Mouse (Mus musculus) layer of hippocampus, postnatal 36 days (tissue): ENCODE measurements at regions not wholly inside any gene's neighbourhood (a gene's known extent, or its start where the extent isn't known, plus 50 kb on each side); places are given as distances from the start of the nearest gene placed in this dataset.

Experiments
- DNase-seq, 2 experiments: peaks; one replicate each; pipeline ENCODE4 v3.0.0; 2022

DNA sequence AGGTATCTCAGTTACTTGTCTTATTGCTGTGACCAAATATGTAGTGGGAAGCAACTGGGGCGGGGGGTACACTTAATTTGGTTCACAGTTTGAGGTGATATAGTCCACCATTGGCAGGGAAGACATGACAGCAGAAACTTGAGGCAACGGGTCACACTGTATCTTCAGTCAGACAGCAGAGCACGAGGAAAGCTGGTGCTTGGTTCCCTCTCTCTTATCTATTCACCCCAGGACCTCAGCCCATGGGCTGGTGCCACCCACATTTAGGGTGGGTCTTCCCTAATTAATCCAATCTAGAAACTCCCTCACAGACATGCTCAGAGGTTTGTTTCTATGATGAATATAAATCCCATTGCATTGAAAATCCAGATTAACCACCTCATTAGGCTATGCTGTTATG is 56.5 kb downstream of the Otud1 start:
- no peak for DNase-seq

DNA sequence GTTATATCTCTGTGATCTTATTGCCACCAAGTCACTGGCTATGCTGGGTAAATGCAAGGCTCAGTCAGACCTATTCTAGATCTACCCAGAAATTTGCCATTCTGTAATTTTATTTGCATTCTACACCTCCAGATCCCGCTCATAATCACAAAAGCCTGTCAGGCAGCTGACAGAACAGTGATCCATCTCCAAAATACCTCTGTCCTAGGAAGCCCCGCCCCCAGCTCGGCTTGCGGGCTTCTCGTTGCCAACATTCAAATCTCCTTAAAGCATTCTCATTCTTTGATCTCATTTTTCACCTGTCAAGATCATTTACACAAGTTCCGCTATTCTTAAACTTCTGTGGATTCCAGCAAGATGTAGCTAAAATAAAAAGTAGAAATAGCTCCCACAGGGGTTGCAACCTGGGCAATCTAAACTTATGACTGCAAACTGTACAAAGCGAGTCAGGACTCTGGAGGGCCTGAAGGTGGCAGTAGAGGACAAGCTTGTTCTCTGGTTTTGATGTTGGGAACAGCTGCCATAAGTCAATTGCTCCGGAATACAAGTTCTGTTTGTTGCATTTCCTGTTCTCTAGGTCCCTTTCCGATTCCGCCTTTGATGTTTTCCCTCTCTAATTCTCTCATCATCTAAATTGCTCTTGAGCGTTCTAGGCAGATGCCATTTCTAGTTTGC is 58.1 kb downstream of the Otud1 start:
- DNase-seq: peak; percentile 21 to 37

DNA sequence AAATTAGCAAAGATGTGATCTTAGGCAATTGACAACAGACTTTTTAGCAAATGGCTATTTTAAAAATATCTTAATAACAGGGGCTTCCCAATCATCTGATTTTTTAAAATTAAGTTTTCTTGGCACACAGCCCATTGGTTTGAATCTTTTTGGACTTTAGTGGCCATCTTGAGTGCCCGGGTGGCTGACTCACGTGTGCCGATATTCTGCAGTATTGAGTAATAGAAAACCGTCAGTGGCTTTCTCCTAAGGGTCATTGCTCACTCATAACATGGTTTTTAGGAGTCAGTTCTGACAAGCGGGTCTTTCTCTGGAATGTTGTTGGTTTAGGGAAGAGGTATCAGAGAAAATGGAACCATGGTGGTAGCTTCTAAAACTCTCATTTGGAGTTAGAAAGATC is 58.8 kb downstream of the Otud1 start:
- no peak for DNase-seq

DNA sequence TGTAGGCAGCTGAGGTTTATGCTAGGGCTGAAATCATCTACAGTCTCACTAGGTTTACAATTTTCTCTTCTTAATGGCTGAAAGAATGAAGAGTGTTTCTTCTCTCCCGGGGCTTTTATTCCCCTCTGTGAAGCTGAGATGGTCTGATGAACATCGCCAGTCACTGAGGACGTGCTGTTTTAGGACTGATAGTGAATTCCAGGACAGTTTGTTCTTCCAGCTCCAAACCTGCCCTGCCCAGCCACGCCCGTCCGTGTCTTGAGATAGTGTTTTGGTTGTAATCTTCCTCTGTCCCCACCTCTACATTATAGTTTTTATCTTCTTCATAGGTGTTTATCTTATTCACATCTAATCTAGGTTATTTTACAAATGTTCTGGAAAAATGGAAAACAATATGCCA is 68.5 kb downstream of the Otud1 start:
- no peak for DNase-seq

DNA sequence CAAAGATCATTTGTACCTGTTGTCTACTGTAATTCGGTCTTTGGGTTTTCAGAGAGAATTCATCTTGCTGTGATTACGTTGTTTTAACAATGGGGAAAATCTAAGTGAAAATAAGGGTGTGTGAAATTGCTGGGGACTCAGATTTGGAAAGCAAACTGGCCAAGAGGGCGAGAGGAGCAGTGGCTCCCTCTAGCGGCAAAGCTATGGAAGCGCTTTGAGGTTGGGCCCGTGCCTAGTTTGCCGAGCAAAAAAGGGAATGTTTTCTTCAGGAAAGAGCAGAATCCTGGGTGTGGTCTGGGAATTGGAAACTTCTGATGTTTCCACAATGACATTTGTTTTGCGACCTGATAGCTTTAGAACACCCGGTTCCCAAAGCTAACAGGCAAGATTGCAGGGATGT is 69.4 kb downstream of the Otud1 start:
- DNase-seq: peak; percentile 14 to 25

DNA sequence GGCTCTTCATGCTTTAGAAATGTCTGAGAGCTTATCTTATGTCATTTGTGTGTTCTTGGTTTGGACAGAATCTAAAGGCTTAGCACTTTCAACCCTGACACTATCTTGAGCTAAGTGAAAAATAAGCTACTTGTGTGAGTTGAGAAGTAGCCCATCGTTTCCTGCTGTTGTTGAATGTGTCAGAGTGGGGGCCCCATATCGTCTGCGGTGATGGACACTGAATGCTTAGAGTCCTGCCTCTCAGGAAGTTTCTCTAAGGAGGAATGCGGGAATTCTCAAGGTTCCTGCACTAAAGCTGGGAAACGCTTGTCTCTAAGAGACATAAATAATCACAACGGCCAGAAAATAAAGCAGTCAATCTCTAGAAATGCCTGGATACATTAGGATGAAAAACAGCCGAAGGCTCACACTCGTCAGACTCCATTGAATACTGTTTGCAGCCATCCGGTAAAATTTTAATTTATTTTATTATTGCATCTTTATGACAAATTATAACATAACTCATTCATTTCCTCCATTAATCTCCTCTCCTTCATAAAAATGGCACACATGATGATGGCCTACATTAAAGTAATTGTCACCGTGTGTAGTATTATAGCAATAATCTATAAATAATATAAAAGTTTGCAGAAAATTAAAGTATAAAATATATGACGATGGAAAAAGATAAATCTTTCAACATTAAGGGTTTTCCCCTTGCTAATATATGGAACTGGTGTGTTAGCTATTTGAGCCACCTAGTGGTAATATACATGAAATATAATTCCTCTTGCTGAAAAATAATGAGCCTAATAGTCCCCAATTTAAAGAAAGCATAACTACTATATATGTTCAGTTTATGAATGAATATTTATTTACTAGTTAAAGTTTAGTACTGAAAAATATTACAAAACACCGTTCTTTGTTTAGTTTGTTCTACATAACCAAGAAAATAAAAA is 75.6 kb downstream of the Otud1 start:
- DNase-seq: no peak

DNA sequence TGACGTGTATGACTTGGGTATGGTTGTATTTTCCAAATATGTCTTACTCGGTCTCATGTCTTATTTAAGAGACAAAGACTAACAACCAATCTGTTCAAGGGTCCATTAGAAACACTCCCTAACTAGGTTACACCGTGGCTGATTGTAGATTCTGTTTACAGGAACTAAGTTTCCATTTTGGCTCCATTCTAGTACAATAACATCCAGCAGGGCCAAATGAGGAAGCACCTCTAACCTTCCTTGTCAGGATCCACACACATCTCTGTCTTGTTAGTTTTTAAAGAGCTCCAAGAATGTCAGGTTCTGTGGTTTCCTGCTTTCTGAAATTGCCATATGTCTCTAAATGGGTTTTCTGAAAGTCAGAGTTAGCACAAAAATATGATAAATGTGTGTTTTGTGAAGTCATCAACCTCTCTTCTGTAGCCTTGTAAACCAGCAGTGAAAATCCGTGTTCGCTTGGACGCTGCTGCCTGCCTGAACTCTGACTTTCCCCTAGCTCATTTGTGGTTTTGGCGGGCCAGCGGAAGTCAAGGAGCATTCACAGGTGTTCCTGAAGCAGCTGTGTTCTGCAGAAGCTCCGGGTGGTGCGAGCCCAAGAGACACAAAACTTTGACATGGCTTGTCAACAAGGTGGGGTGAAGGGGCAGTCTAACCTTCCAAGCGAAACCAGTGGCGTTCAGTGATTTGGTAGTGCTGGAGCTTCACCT is 76.8 kb downstream of the Otud1 start:
- DNase-seq: no peak

DNA sequence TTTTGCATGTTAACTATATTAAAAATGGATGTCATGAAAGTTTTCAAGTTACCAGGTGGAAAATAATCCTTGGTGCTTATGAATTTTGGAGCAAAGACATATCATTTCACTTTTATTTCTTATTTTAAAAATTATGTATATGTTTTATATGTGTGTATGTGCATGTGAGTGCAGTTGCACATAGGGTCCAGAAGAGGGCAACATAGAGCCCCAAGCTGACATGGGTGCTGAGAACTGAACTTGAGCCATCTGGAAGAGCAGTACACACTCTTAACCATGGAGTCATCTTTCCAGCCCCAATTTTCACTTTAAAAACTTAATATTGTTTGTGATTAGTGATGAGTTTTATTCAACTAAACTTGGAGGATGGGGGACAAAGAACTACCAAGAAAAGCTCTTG is 84.0 kb downstream of the Otud1 start:
- DNase-seq: no peak

DNA sequence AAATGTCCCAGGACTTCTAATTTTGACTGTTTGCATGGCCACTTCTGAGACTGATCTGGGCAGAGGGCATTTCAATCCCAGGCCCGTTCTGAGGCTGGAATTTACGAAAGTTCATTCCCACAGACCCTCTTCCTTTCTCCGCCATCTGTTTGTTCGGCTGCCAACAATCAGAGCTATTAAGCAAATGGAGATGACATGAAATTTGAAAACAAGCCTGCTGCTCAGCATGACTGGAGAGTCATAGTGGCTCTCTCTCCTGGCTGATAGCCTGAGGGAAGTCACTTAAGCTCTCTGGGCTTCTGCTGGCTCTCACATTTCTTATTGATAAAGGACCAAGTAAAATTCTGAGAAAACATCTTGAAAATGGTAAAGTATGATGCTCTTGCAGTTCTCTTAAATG is 85.9 kb downstream of the Otud1 start:
- peak in 1 of 2 experiments; percentile 5 for DNase-seq

DNA sequence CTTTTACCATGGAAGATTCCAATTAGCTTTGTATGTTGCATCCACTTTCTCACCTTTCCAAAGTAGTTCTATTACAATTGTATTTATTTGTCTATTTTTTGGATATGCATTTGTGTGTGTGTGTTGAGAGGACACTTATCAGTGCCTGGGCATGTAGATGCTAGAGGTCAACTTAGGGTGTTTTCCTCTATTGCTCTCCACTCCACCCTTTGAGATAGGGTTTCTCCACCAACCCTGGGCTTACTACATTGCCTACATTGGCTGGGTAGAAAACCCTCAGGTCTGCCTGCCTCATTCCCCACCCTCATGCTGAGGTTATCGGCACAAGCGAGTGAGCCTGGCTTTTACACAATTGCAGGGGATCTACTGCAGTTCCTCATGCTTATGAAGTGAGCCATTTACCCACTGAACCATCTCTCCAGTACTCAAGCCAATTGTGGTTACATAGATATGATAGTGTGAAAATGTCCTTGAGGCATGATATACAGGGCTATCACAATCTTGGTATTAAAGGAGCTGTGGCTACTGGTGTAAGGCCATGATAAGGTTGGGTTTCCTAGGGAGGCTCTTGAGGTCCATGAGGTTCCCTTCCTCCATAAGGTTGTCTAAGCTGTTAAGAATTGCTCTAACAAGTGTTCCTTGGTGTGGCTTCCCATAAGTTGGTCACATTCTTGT is 87.6 kb downstream of the Otud1 start:
- no peak for DNase-seq

DNA sequence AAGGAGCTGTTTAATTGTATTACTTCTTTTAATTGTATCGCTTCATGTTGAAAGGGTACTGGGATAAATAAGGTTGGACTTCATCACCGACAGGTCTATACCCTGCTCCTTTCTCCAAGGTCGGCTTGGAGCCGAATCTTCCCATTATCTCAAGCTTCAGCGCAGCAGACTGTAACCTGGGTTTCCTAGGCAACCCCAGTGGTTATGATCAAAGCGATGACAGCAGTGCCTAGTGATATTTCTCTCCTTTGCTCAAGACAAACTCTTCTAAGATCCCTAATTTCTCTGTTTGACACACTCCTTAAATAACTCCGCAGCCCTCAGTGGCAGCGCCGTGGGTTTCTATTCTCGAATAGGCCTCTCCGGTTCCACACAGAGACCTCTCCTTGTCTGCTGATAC is 95.2 kb downstream of the Otud1 start:
- no peak for DNase-seq

DNA sequence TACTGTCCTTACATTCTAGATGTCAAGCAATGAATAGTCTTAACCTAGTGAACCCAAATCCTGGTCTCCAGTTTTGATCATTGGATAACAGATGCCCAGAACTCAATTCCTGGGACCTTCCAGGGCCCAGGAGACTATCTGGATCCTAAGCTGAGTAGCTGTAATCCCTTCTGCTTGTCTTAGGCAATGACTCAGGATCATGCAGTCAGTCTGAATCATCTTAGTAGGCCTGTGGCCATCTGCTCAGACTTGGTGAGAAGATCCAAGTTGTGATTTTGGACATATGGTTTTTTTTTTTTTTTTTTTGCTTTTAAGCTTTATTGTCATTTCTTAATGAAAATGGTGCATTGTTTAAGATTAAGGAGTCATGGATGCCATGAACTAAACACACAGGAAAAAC is 95.9 kb downstream of the Otud1 start:
- DNase-seq: no peak

DNA sequence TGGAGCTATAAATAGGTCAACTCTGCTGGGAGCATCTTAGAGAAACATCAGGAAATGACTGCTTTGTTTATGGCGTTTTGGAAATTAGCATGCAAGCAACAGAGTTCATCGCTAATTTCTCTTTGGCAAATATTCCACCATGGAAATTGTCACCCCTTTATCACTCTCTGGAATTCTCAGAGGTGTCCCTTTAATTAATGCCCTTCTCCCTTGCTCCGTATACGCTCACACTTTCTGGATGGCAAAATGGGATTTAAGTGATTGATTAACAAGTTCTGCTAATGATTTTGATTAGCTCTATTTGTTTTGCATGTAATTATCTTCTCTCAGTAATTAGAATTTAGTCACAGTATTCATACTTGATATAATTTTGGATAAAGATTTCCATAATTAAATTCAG is 100.4 kb downstream of the Otud1 start:
- no peak for DNase-seq

DNA sequence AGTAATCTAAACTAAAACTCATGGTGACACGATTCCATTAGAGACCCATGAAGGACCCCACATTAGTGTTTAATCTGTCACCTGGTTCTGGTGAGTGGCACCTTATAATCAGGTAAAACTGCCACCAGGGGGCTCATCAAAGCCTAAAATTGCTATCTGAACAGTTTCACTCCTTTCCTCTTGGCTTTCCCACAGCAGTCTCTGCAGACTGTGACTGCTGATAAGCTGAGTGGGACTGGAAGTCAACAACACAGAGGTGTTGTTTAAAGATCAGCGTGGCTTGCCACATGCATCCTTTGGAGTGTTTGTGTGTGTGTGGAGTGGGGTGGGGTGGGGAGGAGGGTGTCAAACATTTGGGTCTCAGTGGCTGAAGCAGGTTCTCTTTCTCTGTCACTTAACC is 101.6 kb downstream of the Otud1 start:
- DNase-seq: no peak

DNA sequence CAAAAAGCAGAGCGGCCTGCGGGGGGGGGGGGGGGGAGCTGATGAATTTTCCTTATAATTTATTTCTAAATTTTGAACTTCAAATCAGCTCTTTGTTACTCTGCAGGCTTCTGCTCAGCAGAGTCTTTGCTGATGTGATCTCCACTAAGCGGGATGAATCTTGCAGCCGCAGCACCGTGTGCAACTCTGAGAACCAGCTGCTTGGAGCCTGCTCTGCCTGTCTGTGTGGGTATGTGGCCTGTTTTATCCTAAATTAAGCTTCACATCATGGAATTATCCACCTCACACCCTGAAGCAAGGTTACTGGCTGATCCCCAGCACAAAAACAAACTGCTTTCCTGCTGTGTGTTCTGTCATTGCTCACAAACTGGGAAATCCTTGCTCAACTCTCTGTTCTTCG is 102.0 kb downstream of the Otud1 start:
- no peak for DNase-seq

DNA sequence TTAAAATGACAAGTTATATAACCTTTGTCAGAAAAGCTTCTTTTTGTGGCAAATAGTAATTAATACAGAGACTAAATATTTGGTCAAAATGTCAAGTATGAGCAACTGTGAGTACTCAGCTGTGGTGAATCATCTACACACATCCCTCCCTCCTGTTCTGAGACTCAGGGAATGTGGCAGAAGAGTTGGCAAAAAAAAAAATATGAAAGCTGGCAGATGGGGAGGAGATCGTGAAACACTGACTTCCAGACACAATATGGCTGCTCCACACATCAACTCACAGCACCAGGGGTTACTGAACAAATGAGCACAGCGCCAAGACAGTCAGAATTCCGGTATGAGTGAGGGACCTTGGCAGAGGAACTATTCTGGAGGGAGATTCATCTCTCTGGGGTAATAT is 105.4 kb downstream of the Otud1 start:
- no peak for DNase-seq

DNA sequence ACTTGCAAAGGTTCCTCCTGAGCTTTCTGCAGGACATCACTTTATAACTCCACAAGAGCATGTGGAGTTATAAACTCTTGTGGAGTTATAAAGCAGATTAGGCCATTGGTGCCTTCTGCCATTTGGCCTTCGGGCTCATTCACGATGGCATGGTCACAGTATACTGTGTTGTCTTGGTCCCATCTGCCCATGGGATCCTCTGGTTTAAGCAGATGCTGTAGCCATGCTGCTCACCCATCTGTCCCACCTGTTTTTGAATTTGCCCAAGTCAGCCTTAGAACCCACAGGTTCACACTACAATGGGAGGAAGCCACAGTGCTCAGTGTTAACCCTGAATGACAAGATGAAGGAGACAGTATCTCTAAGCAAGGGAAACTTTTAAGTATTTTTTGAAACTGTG is 124.7 kb upstream of the Etl4 start:
- no peak for DNase-seq

DNA sequence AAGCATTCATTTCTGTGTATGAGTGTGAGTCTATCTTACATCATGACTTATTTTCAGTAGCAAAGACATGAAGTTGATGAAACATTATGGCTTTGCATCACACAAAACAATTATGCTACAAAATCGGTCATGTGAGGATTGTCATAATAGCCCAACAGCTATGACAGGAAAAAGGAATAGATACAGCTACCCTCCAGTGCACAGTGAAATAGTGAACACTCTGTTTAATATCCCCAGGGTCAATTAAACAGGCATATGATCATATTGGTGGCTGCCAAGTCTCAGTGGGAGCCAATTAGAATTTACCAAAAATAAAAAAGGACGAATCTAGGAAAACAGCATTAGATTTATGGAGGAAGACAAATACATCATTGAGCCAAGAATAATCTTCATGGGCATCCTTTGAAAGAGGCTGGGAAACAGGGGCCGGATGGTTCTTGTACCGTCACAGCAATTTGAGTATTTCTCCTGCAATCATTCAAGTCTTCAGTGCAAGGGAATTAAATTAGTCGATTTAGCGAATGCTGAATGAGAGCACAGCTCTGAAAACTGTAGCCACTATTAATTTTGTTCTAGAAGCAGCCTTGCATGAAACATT is 123.8 kb upstream of the Etl4 start:
- DNase-seq: no peak

DNA sequence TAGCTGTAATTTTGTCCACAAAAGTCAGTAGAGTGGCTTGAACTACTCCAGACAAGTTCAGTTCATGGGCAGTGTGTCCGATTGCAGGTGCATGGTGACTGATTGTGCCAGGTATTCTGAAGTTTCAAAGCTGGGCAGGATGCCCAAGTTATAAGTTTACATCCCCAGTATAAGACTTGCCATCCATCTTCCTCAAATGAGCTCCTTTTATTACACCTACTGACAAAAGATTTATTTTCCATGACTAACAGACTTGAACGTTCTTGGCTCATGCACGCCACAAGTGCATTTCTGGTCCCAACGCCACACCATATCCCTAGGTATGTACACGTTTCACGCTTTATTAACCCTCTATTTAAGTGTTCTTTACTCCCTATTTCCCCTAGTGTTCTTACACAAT is 117.4 kb upstream of the Etl4 start:
- no peak for DNase-seq

DNA sequence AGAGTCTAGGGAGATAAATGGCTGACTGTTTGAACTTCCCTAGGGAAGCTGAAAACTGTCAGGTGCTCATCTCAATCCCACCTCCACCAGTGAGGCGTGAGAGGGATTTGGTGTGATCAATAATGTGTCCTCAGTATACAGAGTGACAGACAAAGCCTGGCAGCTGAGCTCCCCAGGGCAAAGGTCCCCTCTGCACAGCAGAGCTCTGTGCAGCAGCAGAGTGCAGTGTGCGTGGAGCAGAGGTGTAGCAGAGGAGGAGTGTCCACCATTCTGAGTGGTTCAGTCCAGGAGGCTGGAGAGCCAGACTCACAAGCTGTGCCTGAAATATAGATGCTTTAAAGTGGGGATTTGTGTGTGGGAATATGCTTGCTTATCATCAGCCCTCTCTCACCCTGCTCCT is 112.8 kb upstream of the Etl4 start:
- DNase-seq: no peak
